Mouse (Mus musculus): ENCODE data around the gene Gm11172.
"Not testable (repeated sequence)": the region's sequence is repeated elsewhere in the genome, so short reads cannot be mapped to it uniquely, and the experiment has no call there.

Gm11172 gene

GRCm38 (mm10) chr16:10834542-10834910 is 21.8 kb downstream of the Gm11172 start:
- no peak for DNase-seq (ENCODE audit: low read depth, low spot score)

- DNase-seq (ENCODE audit: low read depth, low spot score), result peak; percentile 92
These were observed 22.3 kb downstream of the Gm11172 start, which contains the start of gene Rmi2 for GRCm38 (mm10) chr16:10834911-10835587. TSS of gene Rmi2 (plus strand) at chr16:10835059.

GRCm38 (mm10) chr16:10836388-10836787 is 23.7 kb downstream of the Gm11172 start:
- DNase-seq (ENCODE audit: low read depth, low spot score), result no peak

- DNase-seq (ENCODE audit: low read depth, low spot score), result no peak
These were observed 24.5 kb downstream of the Gm11172 start for GRCm38 (mm10) chr16:10837250-10837649.

- DNase-seq (ENCODE audit: low read depth, low spot score), result peak; percentile 30
These were observed 25.2 kb downstream of the Gm11172 start for GRCm38 (mm10) chr16:10837903-10838302.

GRCm38 (mm10) chr16:10838487-10839245 is 26.0 kb downstream of the Gm11172 start:
- DNase-seq (ENCODE audit: low read depth, low spot score), result no peak

GRCm38 (mm10) chr16:10840018-10840417 is 27.3 kb downstream of the Gm11172 start:
- peak; percentile 56 for DNase-seq (ENCODE audit: low read depth, low spot score)

GRCm38 (mm10) chr16:10842282-10842855 is 29.7 kb downstream of the Gm11172 start:
- DNase-seq (ENCODE audit: low read depth, low spot score), result no peak

- peak; percentile 88 for DNase-seq (ENCODE audit: low read depth, low spot score)
These were observed 31.0 kb downstream of the Gm11172 start for GRCm38 (mm10) chr16:10843486-10844318.

- DNase-seq (ENCODE audit: low read depth, low spot score), result no peak
These were observed 31.6 kb downstream of the Gm11172 start for GRCm38 (mm10) chr16:10844319-10844670.

- no peak for DNase-seq (ENCODE audit: low read depth, low spot score)
These were observed 33.2 kb downstream of the Gm11172 start for GRCm38 (mm10) chr16:10845952-10846351.

GRCm38 (mm10) chr16:10846503-10846902 is 33.8 kb downstream of the Gm11172 start:
- DNase-seq (ENCODE audit: low read depth, low spot score), result peak; percentile 70

GRCm38 (mm10) chr16:10849965-10850861 is 37.5 kb downstream of the Gm11172 start:
- DNase-seq (ENCODE audit: low read depth, low spot score), result no peak

- no peak for DNase-seq (ENCODE audit: low read depth, low spot score)
These were observed 38.2 kb downstream of the Gm11172 start for GRCm38 (mm10) chr16:10850905-10851304.

- not testable (repeated sequence) for DNase-seq (ENCODE audit: low read depth, low spot score)
These were observed 39.5 kb downstream of the Gm11172 start for GRCm38 (mm10) chr16:10852216-10852615.

- no peak for DNase-seq (ENCODE audit: low read depth, low spot score)
These were observed 47.1 kb downstream of the Gm11172 start for GRCm38 (mm10) chr16:10859726-10860245.

- DNase-seq (ENCODE audit: low read depth, low spot score), result no peak
These were observed 48.7 kb downstream of the Gm11172 start for GRCm38 (mm10) chr16:10861408-10861807.
